Mouse (Mus musculus) adrenal gland, adult (tissue): ENCODE data around the gene Pgk1.
"Not testable (repeated sequence)": the region's sequence is repeated elsewhere in the genome, so short reads cannot be mapped to it uniquely, and the experiment has no call there.

Experiments used
- DNase-seq, 2 experiments: peaks; one replicate each; pipeline ENCODE4 v3.0.0; 2022 to 2023; ENCODE audit warnings: low spot score in 1 of 2; ENCODE audit not compliant: inconsistent age in 2 of 2

The Pgk1 gene

DNA sequence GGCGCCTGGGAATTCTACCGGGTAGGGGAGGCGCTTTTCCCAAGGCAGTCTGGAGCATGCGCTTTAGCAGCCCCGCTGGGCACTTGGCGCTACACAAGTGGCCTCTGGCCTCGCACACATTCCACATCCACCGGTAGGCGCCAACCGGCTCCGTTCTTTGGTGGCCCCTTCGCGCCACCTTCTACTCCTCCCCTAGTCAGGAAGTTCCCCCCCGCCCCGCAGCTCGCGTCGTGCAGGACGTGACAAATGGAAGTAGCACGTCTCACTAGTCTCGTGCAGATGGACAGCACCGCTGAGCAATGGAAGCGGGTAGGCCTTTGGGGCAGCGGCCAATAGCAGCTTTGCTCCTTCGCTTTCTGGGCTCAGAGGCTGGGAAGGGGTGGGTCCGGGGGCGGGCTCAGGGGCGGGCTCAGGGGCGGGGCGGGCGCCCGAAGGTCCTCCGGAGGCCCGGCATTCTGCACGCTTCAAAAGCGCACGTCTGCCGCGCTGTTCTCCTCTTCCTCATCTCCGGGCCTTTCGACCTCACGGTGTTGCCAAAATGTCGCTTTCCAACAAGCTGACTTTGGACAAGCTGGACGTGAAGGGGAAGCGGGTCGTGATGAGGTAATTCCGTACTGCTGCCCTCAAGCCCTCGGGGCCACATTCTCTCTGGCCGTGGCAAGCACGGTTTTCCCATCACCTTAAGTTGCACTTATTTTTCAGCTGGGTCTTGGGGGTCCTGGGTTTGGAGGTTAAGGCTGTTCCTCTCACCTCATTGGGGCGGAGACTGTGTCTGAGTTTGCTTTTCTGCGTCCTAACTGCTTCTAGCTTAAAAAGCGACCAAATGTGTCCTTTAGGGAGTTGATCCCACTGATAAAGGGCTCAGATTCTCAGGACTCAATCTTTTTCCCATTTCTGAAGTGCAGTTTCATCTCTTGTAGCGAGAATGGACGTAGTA, at the start of gene Pgk1:
Pgk1 (plus strand) TSS at position 388 of the 937 bp plus-strand sequence.
- DNase-seq: peak; percentile 93 to 95

DNA sequence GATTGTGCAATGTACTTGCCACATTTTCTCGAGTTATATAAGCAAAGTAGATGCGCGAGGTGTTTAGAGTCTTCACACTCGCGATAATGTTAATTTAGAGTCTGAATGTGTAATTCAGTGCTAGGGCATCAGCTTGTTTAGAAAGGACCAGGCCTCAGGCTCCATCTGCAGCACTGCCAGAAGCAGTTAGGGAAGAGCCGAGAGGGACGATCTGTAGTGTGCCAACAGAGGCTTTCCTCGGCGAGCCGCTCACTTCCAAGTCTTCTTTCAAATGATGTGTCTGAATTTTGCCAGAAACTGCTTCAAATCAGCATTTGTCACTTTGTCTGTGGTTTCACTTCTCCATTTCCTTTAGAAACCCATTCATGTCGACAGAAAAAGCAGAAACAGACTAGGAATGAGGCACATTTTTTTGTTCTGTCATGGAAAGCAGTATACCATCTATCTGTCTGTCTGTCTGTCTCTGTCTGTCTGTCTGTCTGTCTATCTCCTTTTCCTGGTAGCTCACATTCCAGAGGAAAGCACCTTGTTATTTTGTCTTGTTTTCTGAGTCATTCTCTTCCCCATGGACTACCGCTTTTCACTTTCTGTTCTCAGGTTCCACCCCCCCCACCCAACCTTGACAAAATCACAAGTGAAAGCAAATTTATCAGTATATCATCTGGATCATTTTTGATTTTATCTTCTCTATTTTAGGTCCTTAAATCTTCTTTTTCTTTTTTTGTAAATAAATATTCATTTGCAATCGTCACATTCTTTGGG, 47.4 kb upstream of the Pgk1 start:
- no peak for DNase-seq

DNA sequence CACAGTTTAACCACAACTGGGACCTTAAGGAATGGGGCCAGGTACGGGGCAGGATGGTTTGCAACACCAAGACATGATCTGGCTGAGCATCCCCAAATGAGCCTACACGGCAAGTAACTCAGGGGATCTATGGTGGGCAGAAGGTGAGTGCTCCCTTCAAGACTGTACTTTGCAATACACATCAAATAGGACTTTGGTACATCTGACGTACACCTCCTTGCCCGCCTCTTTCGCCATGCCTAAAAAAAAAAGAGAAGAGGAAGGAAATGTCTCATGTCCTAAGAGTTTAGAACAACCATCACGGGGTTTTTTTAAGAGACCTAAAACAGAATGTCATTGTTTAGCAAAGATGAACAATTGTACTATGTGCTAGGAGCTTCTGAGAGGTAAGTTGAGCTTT, 44.0 kb upstream of the Pgk1 start, which contains the start of gene Tlr13:
Tlr13 (plus strand) TSS at position 269 of the 400 bp plus-strand sequence.
- DNase-seq: no peak

DNA sequence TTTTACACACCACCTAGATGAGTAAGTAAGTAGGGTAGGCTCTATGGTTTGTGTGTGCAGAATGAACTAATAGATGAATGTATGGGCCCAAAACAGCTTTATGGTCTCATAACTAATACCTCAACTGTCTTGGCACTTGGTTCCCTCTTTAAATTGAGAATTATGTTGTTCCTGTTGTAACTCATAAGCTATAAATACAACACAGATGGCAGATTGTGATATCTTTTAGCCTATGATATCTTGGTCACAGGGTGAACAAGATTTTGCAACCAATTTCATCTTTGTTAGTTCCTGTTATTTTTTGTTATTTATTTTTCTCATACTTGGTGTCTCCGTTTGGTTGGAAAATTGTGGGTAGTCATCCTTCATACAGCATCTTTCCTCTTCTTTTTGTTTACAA, 38.7 kb upstream of the Pgk1 start:
- no peak for DNase-seq

DNA sequence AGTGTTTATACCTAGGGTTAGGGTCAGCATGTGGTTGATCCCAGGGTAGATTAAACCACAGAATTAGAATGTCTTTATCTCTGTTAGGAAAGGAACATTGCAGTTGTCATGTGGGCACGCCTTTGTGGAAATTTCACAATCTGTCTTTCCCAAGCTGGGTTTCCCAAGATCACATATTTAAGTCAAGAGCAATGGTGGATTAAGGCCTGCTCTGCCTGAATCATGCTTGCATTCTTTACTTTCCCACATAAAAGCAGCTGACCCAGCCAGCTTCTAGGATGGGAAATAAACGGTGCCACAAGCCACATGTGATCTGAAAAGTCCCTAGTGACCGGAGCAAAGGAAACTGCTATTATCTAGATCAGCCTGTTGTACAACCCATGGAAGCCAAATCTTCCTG, 37.4 kb upstream of the Pgk1 start:
- DNase-seq: no peak

DNA sequence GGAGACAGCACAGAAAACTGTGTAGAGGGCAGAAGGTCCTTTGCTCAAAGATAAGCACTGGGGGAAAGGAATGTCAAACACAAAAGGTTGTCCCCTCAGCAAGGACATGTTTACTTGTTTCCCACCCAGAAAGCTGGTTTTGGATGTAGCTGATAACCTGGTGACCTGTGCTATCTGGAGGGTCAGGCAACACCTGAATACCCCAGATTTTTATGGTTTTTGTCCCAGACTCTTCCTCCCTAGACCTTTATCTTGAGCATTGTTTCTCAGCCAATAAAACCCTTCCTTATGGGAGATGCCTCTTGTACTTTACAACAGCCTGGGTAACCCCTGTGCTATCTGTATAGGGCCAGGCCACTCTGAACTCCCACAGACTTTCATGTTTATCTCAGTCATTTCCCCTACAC, 32.7 kb upstream of the Pgk1 start:
- DNase-seq: no peak

DNA sequence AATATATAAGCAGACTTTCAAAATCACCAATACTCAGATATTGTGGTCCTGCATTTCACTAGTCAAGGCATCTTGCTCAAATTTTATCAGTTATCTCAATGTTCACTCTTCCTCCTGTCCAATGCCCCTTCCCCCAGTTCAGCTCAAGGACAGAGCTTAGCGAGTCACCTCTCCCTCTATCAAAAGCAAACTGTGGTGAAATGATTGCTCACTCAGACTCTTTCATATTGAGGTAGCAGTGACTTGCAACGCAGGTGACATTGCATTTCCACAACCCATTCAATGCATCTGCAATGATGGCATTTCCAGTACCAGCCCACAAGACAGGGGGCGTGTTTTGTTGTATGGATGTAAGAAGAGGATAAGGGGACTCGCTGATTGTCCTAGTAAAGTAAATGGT, 31.0 kb upstream of the Pgk1 start:
- no peak for DNase-seq

DNA sequence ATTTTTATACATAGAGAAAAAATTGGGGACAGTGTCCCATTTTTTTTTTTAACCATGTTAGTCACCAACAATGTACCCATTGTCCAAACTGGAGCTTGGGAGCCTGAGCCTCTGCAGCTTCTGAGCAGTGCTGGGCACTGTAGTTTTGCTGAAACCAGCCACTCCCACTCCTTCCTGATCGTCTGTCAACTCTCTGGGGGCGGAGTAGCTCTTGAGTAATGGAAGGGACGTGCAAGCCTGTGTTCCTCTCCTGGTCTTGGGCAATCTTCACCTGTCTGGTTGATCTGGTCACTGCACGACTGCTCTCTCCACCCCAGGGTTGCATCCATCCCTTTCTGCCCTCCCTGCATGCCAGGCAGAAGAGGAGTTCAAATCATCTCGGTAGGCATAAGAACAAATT, 22.9 kb upstream of the Pgk1 start:
- no peak for DNase-seq

DNA sequence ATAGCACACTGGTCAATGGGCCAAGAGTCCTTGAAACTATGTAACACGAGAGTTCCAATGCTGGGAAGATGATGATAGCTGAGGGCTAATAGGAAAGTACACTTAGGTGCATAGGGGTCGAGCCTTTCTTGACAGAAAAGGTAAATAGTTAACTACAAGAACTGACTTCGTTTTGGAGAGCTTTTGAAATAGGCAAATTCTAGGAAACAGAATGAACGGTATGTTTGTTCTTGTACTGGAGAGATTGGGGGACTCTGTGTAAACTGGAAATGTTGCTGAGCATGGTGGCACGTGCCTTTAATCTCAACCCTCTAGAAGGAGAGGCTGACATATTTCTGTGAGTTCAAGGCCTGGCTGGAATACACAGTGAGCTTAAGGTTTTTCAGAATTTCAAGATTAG, 22.3 kb upstream of the Pgk1 start:
- DNase-seq: no peak

DNA sequence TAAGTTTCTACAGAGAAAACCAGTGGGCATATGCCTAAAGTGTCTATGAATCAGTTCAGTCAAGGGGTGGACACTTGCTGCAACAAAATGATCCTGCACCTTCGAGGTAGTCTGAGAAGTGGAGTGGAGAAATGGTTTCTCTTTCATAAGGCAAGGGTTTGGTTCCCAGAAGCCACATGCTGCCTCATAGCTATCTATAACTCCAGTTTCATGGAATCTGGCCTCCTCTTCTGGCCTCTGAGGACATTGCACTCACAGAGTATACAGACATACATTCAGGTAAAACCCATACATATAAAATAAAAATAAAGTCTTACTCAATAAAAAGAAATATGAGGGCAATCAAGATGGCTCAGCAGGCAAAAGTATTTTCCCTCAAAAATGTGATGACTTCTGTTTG, 21.8 kb upstream of the Pgk1 start:
- peak in 1 of 2 experiments; percentile 57 for DNase-seq

DNA sequence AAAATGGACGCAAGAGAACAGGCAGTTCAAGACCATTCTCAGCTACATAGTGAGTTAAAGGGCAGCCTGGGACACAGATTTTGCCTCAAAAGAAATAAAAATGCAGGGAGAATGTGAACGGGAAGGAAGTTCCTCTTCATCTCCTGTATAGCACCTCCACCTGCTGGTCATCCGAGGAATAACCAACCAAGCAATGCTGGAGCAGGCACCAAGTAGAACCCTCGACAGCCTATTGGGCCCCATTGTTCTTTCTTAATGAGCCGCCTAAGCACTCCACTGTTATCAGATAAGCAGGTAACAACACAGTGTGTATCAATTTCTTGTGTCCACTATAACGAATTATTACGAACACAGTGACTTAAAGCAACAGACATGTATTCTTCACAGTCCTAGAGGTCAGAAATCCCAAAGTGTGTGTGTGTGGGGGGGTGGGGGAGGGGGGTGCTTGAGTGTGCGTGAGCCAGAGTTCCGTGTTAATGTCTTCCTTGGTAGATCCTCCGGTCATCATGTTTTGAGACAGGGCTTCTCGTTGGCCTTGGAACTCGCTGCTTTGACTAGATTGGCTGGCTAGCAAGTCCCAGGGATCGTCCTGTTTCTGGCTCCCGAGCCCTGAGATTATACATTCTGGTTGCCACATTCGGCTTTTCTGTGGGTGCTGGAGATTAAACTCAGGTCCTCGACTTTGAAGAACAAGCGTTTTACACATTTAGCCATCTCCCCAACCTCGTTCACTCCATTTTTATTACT, 15.6 kb upstream of the Pgk1 start:
- peak; percentile 63 to 90 for DNase-seq

DNA sequence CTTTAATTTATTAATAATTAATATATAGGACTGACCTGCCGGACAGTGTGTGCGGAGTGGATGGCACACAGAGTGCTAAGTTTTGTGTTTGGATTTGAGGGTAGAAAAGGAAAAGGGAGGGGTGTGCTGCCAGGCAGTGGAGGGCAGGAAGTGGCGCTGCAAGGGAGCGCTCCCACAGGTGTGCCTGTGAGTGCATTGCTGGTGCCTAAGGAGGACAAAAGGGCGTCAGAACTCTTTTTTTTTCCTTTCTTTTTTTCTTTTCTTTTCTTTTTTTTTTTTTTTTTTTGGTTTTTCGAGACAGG, 15.1 kb upstream of the Pgk1 start:
- DNase-seq: no peak

DNA sequence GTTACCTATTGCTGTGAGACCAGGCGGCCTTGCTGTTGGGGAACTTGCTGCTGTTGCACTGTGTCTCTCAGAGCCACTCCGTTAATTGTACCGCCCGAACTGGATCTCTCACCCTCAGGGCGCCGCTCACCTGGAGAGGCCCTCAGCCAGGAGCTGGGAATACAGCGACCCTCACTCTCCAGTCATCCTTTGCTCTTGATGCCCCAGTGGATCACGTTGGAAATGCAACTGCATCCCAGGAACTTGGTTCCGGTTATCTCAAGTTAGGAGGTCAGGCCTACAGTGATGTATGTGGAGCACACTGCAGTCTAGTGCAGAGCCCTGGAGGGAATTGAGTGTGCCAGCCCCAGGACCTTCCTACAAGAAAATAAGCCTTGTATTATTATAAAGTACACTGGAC, 10.6 kb upstream of the Pgk1 start:
- DNase-seq: no peak

DNA sequence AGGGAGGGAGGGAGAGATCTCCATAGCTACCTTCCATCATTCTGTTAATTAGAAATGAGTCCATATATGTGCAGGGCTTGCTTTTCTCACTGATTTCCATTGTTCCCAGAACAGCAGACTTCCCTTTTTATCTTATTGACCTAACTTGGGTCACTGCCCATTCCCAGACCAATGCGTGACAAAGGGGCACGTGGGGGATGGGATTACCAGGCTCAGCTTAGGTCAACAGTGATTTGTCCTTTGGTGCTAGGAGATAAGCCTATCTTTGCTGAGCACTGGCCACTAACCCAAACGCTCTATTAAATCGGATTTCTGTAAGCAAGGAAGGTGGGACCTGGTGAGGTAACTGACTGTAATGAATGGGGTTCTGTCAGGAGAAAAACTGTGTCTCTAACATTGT, 2.6 kb upstream of the Pgk1 start:
- DNase-seq: no peak

DNA sequence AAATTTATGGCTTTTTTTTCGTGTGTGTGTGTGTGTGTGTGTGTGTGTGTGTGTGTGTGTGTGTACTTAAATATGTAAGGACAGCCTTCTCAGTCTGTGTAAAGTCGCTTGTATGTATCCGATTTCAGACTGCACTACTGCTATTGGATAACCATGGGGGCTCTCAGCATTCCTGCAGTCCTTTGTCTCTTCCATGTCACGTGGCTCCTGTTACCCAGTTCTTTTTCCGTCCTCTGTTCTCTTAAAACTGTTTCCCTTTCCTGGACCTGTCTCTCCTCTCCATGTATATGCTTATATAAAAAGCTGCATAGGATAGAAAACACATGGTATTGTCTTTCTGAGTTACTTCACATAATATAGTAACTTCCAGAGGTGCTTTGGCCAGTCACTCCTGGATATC, 1.2 kb upstream of the Pgk1 start:
- DNase-seq: no peak

DNA sequence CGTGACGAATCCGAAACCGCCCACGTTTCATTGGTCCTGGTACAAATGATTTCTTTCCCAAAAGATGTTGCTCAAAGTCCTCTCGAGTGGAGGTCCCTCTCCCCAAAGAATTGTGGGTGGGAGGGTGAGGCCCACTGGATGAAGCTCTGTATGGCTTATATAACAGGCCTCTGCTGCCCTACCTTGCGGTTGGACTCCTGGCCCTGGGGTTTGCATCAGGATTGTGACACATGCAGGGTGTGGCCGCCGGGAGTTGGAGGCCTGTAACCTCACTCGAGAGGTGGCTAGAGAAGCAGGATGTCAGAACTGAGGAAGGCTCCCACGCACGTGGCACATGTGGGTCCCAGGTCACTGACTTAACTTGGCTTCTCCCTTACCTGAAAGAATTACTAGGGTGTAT, 837 bp downstream of the Pgk1 start:
- peak; percentile 46 to 79 for DNase-seq

DNA sequence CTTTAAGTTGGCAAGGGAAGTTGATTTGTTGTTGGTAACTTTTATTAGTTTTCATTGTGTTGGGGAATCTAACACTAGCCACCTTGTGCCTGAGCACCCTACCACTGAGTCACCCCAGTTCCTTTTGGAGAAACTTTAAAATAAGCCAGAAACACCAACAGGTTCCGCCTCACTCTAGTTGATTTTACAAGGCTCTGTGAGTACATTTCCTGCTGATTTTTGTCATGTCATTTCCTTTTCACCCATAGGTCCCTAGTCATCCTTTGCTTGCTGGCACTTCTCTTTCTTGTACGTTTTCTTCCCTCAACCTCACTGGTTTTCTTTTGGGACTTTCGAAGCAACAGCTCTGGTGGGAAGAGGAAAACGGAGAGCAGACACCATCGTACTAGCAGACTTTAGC, 2.5 kb downstream of the Pgk1 start:
- DNase-seq: peak in 1 of 2 experiments; percentile 30

DNA sequence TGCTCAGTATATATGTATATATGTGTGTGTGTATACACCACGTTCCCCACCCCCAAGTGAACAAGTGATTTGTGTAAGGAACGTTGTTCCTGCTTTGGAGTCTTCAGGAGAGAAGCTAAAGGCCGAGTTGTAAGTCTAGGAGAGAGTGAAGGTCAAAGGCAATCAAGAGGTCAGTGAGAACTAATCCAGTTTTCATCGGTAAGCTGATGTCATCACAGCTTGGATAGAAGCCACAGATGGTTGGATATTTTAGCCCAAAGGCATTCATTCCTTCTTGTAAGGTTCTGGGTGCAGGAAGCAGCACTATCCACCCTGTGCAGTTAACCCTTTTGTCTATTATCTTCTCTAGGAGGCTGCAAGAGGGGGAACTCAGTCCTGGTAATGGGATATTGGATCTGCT, 3.2 kb downstream of the Pgk1 start:
- peak in 1 of 2 experiments; percentile 63 for DNase-seq

DNA sequence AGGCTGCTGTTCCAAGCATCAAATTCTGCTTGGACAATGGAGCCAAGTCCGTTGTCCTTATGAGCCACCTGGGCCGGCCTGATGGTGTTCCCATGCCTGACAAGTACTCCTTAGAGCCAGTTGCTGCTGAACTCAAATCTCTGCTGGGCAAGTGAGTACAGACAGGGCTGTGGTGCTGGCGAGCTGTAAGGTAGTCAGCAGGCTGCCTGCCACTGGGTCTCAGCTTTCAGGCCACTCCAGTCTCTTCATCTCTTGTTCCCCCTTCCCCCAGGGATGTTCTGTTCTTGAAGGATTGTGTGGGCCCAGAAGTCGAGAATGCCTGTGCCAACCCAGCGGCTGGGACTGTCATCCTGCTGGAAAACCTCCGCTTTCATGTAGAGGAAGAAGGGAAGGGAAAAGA, 7.5 kb downstream of the Pgk1 start:
- DNase-seq: not testable (repeated sequence)

DNA sequence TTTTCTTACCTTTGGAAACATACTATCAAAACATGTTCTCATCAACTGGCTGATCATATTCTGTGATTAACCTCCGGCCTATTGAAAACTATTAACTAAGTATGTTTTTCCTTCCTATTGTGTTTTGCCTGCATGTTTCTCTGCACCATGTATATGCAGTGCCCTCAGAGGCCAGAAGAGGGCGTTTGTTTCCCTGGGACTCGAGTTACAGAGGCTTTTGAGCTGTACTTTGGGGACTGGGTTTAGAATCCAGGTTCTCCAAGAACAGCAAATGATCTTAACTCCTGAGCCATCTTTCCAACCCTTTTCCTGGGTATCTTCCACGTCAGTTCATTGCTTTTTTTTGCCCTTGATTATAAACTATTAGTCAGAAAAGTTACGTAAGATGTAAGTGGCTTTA, 10.4 kb downstream of the Pgk1 start:
- peak in 1 of 2 experiments; percentile 53 for DNase-seq

DNA sequence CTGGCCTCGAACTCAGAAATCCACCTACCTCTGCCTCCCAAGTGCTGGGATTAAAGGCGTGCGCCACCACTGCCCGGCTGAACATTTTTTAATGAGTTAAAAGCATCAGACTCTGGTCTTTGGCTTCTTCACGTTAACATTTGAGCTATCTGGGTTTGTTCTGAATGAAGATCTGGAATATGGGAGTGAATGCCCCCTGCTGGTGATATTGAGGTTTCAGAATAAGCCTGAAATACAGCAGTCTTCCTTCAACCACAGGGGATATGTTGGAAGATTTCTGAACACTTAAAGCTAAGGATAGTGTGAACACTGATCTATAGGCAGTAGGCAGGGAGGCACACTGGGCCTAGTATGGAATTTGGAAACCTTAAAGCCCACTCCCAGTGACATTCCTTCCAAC, 12.0 kb downstream of the Pgk1 start:
- DNase-seq: peak in 1 of 2 experiments; percentile 37

DNA sequence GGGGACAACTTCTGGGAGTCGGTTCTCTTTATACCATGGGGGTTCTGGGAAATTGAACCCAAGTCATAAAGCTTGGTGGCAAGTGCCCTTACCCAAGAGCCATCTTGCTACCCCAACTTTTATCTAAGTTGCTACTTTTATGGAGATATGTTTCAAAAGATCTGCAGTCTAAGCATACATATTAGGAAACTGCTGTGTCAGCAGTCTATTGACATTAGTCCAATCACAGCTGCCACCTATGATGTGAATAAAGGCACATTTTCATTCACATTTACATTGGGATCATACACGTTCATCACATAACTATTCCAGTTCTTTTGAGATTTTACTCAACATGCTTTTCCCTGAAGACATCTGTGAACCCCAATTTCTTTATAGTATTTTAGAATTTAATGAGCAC, 22.2 kb downstream of the Pgk1 start:
- no peak for DNase-seq
